Mouse (Mus musculus) ES-Bruce4 (cell line): Measurements from ENCODE around the gene Mybpc1.

Source experiments
- CTCF ChIP-seq: IDR thresholded peaks from one replicate; pipeline ENCODE4 v1.8.1; 2011; ENCODE audit warnings: low read depth, low read length
- POLR2A ChIP-seq: IDR thresholded peaks from one replicate; pipeline ENCODE4 v1.8.1; 2011; ENCODE audit warnings: low read length; ENCODE audit not compliant: insufficient read depth

GRCm38 (mm10) chr10:88522795-88523194 lies 82.2 kb downstream of the Mybpc1 start:
- TF ChIP-seq CTCF (no peak), POLR2A (no peak)
